Mouse (Mus musculus) T-cell, adult 2 months (primary cell): Measurements from ENCODE around the gene Rrm2.
A peak's percentile ranks its signal among the peaks of the same experiment; 100 is the strongest.
"Not testable (repeated sequence)": the region's sequence is repeated elsewhere in the genome, so short reads cannot be mapped to it uniquely, and the experiment has no call there.

Source experiments
- DNase-seq: peaks from one replicate; pipeline ENCODE4 v3.0.0; 2022; ENCODE audit warnings: low spot score

Gene Rrm2

GRCm38 (mm10) chr12:24707954-24708823 is at the start of gene Rrm2:
Gene Rrm2 (plus strand): TSS chr12:24708241.
- peak; percentile 90 for DNase-seq

- DNase-seq = no peak
These were observed 49.0 kb upstream of the Rrm2 start for GRCm38 (mm10) chr12:24658998-24659397.

GRCm38 (mm10) chr12:24659923-24660322 is 48.1 kb upstream of the Rrm2 start:
- no peak for DNase-seq

- no peak for DNase-seq
These were observed 46.9 kb upstream of the Rrm2 start for GRCm38 (mm10) chr12:24661100-24661499.

- no peak for DNase-seq
These were observed 45.9 kb upstream of the Rrm2 start for GRCm38 (mm10) chr12:24662131-24662530.

- no peak for DNase-seq
These were observed 27.9 kb upstream of the Rrm2 start for GRCm38 (mm10) chr12:24680096-24680491.

GRCm38 (mm10) chr12:24680492-24681285 is 27.4 kb upstream of the Rrm2 start:
- no peak for DNase-seq

GRCm38 (mm10) chr12:24681286-24682023 is 26.6 kb upstream of the Rrm2 start, which contains the start of gene Cys1:
Gene Cys1 (minus strand): TSS chr12:24681813.
- DNase-seq = no peak

- no peak for DNase-seq
These were observed 25.5 kb upstream of the Rrm2 start for GRCm38 (mm10) chr12:24682563-24682962.

GRCm38 (mm10) chr12:24683461-24683860 is 24.6 kb upstream of the Rrm2 start:
- DNase-seq = no peak

GRCm38 (mm10) chr12:24686038-24686695 is 21.9 kb upstream of the Rrm2 start:
- no peak for DNase-seq

- no peak for DNase-seq
These were observed 21.2 kb upstream of the Rrm2 start for GRCm38 (mm10) chr12:24686696-24687346.

- no peak for DNase-seq
These were observed 17.7 kb upstream of the Rrm2 start for GRCm38 (mm10) chr12:24690351-24690750.

- DNase-seq = peak; percentile 67
These were observed 11.2 kb upstream of the Rrm2 start for GRCm38 (mm10) chr12:24696500-24697483.

GRCm38 (mm10) chr12:24697484-24698204 is 10.4 kb upstream of the Rrm2 start:
- DNase-seq = no peak

GRCm38 (mm10) chr12:24698514-24698913 is 9.5 kb upstream of the Rrm2 start:
- DNase-seq = no peak

GRCm38 (mm10) chr12:24699578-24699977 is 8.5 kb upstream of the Rrm2 start:
- no peak for DNase-seq

GRCm38 (mm10) chr12:24701621-24702020 is 6.4 kb upstream of the Rrm2 start:
- DNase-seq = not testable (repeated sequence)

GRCm38 (mm10) chr12:24703013-24703412 is 5.0 kb upstream of the Rrm2 start:
- no peak for DNase-seq
